Mouse (Mus musculus): Measurements from ENCODE around the gene Gm11595. TPM values are rescaled to one million over a fixed set of nuclear protein-coding genes. Genes with fewer than 3 reads are reported as not detected.
"Not testable (repeated sequence)": the region's sequence is repeated elsewhere in the genome, so short reads cannot be mapped to it uniquely, and the experiment has no call there.

The Gm11595 gene
- not detected in 2 replicates for polyA plus RNA-seq (2012; rRNA removed)

DNA sequence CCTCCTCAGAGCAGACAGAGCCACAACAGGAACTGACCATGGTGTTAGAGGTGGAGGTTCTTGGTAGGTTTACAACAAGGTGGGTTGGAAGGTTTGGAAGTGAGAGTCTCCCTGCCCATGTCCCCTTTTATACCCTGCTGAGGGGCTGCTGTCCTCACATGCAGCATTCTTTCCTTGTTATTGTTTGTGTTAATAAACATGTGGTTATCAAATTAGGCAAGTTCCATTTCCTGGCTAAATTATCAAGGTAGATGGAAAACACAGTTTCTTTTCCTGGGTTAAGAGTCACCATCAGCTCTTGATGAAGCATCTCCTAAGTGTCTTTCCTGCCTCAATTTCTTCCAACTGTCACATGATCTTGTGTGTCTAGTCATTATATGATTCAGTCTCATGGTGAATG, at the start of gene Gm11595:
Gene Gm11595, minus strand, starts transcription at position 101 of the 400 bp plus-strand sequence.
- not testable (repeated sequence) for H3K36me3 ChIP-seq (ENCODE audit: control insufficient read depth, insufficient read depth, low read length); DNase-seq; H3K4me1 ChIP-seq (replicated peaks; ENCODE audit: control insufficient read depth, insufficient read depth, low read length); H3K27me3 ChIP-seq (ENCODE audit: control insufficient read depth, insufficient read depth, low read length); H3K4me3 ChIP-seq (ENCODE audit: control insufficient read depth, insufficient read depth, low read length); H3K27ac ChIP-seq (ENCODE audit: control insufficient read depth, insufficient read depth, low read length)

DNA sequence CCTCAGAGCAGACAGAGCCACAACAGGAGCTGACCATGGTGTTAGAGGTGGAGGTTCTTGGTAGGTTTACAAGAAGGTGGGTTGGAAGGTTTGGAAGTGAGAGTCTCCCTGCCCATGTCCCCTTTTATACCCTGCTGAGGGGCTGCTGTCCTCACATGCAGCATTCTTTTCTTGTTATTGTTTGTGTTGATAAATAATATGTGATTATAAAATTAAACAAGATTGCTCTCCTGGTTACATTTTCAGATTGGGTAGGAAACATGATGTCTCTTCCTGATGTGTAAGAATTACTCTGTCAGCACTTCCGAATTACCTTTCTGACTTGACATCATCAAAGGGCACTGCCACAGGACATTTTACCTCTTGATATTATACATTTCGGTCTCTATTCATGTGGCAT, 42.9 kb upstream of the Gm11595 start, which contains the start of gene Gm11564:
Gene Gm11564, minus strand, starts transcription at position 101 of the 400 bp plus-strand sequence.
- H3K27me3 ChIP-seq (ENCODE audit: control insufficient read depth, insufficient read depth, low read length); H3K4me3 ChIP-seq (ENCODE audit: control insufficient read depth, insufficient read depth, low read length); H3K36me3 ChIP-seq (ENCODE audit: control insufficient read depth, insufficient read depth, low read length); H3K27ac ChIP-seq (ENCODE audit: control insufficient read depth, insufficient read depth, low read length); H3K4me1 ChIP-seq (replicated peaks; ENCODE audit: control insufficient read depth, insufficient read depth, low read length); DNase-seq: not testable (repeated sequence)
- 90% methylated on average over 2 of the region's 2 CpGs for WGBS

DNA sequence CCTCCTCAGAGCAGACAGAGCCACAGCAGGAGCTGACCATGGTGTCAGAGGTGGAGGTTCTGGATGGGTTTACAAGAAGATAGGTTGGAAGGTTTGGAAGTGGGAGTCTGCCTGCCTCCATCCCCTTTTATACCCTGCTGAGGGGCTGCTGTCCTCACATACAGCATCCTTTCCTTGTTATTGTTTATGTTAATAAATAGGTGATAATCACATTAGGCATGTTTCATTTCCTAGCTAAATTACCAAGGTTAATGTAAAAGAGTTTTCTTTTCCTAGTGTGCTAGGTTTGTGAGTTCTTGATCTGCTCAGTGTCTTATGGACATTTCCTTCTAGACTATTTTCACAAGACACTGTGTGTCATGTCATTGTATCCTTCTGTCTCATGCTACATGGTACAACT, 37.1 kb upstream of the Gm11595 start, which contains the start of gene Krtap4-13:
Gene Krtap4-13, minus strand, starts transcription at position 101 of the 400 bp plus-strand sequence.
- H3K4me1 ChIP-seq (replicated peaks; ENCODE audit: control insufficient read depth, insufficient read depth, low read length); H3K27ac ChIP-seq (ENCODE audit: control insufficient read depth, insufficient read depth, low read length); H3K27me3 ChIP-seq (ENCODE audit: control insufficient read depth, insufficient read depth, low read length); H3K4me3 ChIP-seq (ENCODE audit: control insufficient read depth, insufficient read depth, low read length); DNase-seq; H3K36me3 ChIP-seq (ENCODE audit: control insufficient read depth, insufficient read depth, low read length): not testable (repeated sequence)

DNA sequence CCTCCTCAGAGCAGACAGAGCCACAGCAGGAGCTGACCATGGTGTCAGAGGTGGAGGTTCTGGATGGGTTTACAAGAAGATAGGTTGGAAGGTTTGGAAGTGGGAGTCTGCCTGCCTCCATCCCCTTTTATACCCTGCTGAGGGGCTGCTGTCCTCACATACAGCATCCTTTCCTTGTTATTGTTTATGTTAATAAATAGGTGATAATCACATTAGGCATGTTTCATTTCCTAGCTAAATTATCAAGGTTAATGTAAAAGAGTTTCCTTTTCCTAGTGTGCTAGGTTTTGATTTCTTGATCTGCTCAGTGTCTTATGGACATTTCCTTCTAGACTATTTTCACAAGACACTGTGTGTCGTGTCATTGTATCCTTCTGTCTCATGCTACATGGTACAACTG, 31.6 kb upstream of the Gm11595 start, which contains the start of gene Gm11554:
Gene Gm11554, minus strand, starts transcription at position 101 of the 400 bp plus-strand sequence.
- H3K4me1 ChIP-seq (replicated peaks; ENCODE audit: control insufficient read depth, insufficient read depth, low read length); DNase-seq; H3K27me3 ChIP-seq (ENCODE audit: control insufficient read depth, insufficient read depth, low read length); H3K36me3 ChIP-seq (ENCODE audit: control insufficient read depth, insufficient read depth, low read length); H3K27ac ChIP-seq (ENCODE audit: control insufficient read depth, insufficient read depth, low read length); H3K4me3 ChIP-seq (ENCODE audit: control insufficient read depth, insufficient read depth, low read length): not testable (repeated sequence)
- WGBS, result no CpG with 5 or more reads among the region's 1 CpGs

DNA sequence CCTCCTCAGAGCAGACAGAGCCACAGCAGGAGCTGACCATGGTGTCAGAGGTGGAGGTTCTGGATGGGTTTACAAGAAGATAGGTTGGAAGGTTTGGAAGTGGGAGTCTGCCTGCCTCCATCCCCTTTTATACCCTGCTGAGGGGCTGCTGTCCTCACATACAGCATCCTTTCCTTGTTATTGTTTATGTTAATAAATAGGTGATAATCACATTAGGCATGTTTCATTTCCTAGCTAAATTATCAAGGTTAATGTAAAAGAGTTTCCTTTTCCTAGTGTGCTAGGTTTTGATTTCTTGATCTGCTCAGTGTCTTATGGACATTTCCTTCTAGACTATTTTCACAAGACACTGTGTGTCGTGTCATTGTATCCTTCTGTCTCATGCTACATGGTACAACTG, 26.1 kb upstream of the Gm11595 start, which contains the start of gene Gm11569:
Gene Gm11569, minus strand, starts transcription at position 101 of the 400 bp plus-strand sequence.
- not testable (repeated sequence) for DNase-seq; H3K4me1 ChIP-seq (replicated peaks; ENCODE audit: control insufficient read depth, insufficient read depth, low read length); H3K4me3 ChIP-seq (ENCODE audit: control insufficient read depth, insufficient read depth, low read length); H3K27me3 ChIP-seq (ENCODE audit: control insufficient read depth, insufficient read depth, low read length); H3K36me3 ChIP-seq (ENCODE audit: control insufficient read depth, insufficient read depth, low read length); H3K27ac ChIP-seq (ENCODE audit: control insufficient read depth, insufficient read depth, low read length)
- WGBS, result no CpG with 5 or more reads among the region's 1 CpGs

DNA sequence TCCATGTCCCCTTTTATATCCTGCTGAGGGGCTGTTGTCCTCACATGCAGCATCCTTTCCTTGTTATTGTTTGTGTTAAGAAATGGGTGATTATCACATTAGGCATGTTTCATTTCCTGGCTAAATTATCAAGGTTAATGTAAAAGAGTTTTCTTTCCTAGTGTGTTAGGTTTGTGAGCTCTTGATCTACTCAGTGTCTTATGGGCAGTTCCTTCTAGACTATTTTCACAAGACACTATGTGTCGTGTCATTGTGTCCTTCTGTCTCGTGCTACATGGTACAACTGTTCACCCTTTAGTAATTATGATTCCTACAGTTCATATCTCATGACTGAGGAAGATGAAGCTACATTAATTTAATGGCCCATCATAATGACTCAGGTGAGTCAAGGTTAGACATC, 20.7 kb upstream of the Gm11595 start, which contains the start of gene Gm11596:
Gene Gm11596, minus strand, starts transcription at position 101 of the 400 bp plus-strand sequence.
- TF ChIP-seq POLR2A (IDR thresholded peaks at IDR 0.05; ENCODE audit: control insufficient read depth, extremely low read depth, insufficient read depth, low read length, poor library complexity) (no peak), CTCF (IDR thresholded peaks at IDR 0.05; ENCODE audit: borderline replicate concordance, control insufficient read depth, extremely low read depth, insufficient read depth, low read length, poor library complexity) (no peak)
- Histone ChIP-seq H3K27ac (ENCODE audit: control insufficient read depth, insufficient read depth, low read length) (no peak within 1 kb of the TSS), H3K4me1 (replicated peaks; ENCODE audit: control insufficient read depth, insufficient read depth, low read length) (no peaks in the 10 kb centered on the region), H3K36me3 (ENCODE audit: control insufficient read depth, insufficient read depth, low read length) (no peaks in the 10 kb centered on the region), H3K4me3 (ENCODE audit: control insufficient read depth, insufficient read depth, low read length) (no peak within 1 kb of the TSS), H3K27me3 (ENCODE audit: control insufficient read depth, insufficient read depth, low read length) (no peaks in the 10 kb centered on the region)
- 88% methylated on average over 2 of the region's 2 CpGs for WGBS
- DNase-seq, result no peak

DNA sequence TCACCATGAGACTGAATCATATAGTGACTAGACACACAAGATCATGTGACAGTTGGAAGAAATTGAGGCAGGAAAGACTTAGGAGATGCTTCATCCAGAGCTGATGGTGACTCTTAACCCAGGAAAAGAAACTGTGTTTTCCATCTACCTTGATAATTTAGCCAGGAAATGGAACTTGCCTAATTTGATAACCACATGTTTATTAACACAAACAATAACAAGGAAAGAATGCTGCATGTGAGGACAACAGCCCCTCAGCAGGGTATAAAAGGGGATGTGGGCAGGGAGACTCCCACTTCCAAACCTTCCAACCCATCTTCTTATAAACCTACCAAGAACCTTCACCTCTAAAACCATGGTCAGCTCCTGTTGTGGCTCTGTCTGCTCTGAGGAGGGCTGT, 12.2 kb upstream of the Gm11595 start, which contains the start of gene Krtap4-9:
Gene Krtap4-9, plus strand, starts transcription at position 301 of the 400 bp plus-strand sequence.
- DNase-seq; H3K36me3 ChIP-seq (ENCODE audit: control insufficient read depth, insufficient read depth, low read length); H3K27ac ChIP-seq (ENCODE audit: control insufficient read depth, insufficient read depth, low read length); H3K4me1 ChIP-seq (replicated peaks; ENCODE audit: control insufficient read depth, insufficient read depth, low read length); H3K27me3 ChIP-seq (ENCODE audit: control insufficient read depth, insufficient read depth, low read length); H3K4me3 ChIP-seq (ENCODE audit: control insufficient read depth, insufficient read depth, low read length): not testable (repeated sequence)

DNA sequence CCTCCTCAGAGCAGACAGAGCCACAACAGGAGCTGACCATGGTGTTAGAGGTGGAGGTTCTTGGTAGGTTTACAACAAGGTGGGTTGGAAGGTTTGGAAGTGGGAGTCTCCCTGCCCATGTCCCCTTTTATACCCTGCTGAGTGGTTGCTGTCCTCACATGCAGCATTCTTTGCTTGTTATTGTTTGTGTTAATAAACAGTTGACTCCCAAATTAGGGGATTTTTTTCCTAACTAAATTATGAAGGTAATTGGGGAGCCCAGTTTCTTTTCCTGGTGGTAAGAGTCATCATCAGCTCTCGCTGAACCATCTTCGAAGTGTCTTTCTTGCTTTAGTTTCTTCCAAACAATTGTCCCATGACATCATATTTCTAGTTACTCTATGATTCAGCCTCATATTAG, 7.9 kb upstream of the Gm11595 start, which contains the start of gene Krtap4-8:
Gene Krtap4-8, minus strand, starts transcription at position 101 of the 400 bp plus-strand sequence.
- Histone ChIP-seq H3K36me3 (ENCODE audit: control insufficient read depth, insufficient read depth, low read length) (no peaks in the 10 kb centered on the region), H3K27ac (ENCODE audit: control insufficient read depth, insufficient read depth, low read length) (no peak within 1 kb of the TSS), H3K27me3 (ENCODE audit: control insufficient read depth, insufficient read depth, low read length) (no peaks in the 10 kb centered on the region), H3K4me1 (replicated peaks; ENCODE audit: control insufficient read depth, insufficient read depth, low read length) (no peaks in the 10 kb centered on the region), H3K4me3 (ENCODE audit: control insufficient read depth, insufficient read depth, low read length) (no peak within 1 kb of the TSS)
- DNase-seq, result no peak
- TF ChIP-seq CTCF (IDR thresholded peaks at IDR 0.05; ENCODE audit: borderline replicate concordance, control insufficient read depth, extremely low read depth, insufficient read depth, low read length, poor library complexity) (no peak), POLR2A (IDR thresholded peaks at IDR 0.05; ENCODE audit: control insufficient read depth, extremely low read depth, insufficient read depth, low read length, poor library complexity) (no peak)
- WGBS, result 96% methylated on average over 2 of the region's 2 CpGs

Measured in thymus, adult 2 months (tissue).